Mouse (Mus musculus): ENCODE measurements around the gene Klk6.

GRCm38 (mm10) chr7:43789295-43789694 lies 35.0 kb upstream of the Klk6 start:
- TF ChIP-seq CTCF (IDR thresholded peaks at IDR 0.05) (peak; percentile 28; the same call in 1 of the 2 replicates), EP300 (IDR thresholded peaks at IDR 0.05) (no peak)
